Mouse (Mus musculus) thymus, postnatal 10 days (tissue): ENCODE data around the gene Htr3b.
"Not testable (repeated sequence)": the region's sequence is repeated elsewhere in the genome, so short reads cannot be mapped to it uniquely, and the experiment has no call there.

Experiments used
- DNase-seq, 2 experiments: peaks; one replicate each; pipeline ENCODE4 v3.0.0; 2021; ENCODE audit warnings: low spot score in 2 of 2

The Htr3b gene

DNA sequence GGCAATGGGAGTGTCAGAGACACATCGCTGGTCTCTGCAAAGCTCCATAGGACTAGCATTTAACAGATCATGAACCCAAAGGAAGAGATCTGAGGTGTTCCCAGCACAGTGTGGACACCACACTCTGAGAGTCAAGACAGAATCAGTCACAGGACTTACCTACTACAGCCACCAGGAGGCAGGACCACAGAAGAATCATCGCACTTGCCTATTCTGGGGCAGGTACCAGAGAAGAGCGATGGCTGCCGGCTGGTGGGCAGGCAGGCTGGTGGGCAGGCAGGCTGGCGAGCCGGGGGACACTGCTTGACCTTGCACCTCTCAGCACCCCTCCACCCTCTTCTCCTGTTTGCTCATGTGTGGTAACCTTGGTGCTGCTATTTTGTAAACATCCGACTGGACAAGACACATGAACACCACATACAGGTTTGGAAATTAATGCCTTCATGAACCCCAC, at the start of gene Htr3b:
Htr3b (minus strand) TSS at position 404 of the 454 bp plus-strand sequence.
- no peak for DNase-seq

DNA sequence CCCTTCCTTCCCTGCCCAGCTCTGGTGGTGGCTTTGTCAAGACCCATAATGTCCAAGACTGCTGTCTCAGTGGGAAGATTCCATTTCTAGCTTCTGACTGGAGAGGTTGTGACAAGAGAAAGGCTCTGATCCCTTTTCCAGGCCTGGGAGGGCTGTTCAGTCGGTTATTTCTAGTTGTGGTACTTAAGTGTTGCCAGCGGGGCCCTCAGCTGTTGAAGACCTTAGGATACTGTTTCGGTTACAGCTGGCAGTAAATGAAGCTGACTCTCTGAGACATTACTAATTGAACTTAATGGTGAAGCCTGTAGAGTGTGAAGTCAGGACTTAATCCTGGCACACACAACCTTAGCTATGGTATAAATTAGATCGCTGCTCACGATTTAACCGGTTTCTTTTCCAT, 34.5 kb upstream of the Htr3b start:
- no peak for DNase-seq

DNA sequence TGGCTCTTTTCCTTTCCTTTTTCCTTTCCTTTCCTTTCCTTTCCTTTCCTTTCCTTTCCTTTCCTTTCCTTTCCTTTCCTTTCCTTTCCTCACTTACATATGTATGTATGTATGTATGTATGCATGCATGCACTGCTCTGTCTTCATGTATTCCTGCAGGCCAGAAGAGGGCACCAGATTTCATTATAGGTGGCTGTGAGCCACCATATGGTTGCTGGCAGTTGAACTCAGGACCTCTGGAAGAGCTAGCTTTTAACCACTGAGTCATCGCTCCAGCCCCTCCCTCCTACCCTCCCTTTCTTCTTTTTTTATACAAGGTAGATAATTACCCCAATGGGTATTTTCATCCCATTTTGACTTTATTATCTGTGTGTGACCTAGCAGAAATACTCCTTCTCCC, 30.9 kb upstream of the Htr3b start:
- DNase-seq, result no peak

DNA sequence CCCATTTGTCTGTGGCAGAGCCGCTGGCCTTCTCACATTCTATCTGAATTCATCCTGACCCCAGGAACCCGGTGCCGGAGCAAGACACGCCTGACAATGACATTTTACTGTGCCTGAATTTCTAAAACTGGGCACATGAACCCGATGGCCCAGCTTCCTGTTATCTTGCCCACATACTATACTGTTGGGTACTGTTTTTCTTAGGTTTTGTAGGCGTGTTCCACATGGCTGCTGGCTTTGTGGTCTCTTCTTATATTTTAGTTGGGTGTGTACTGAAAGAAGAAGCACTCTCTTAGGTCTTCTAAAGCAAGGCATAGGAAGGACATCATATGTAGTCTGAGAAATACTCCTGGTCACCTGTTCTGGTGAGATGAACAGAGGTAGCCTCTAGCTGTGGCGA, 30.0 kb upstream of the Htr3b start:
- no peak for DNase-seq

DNA sequence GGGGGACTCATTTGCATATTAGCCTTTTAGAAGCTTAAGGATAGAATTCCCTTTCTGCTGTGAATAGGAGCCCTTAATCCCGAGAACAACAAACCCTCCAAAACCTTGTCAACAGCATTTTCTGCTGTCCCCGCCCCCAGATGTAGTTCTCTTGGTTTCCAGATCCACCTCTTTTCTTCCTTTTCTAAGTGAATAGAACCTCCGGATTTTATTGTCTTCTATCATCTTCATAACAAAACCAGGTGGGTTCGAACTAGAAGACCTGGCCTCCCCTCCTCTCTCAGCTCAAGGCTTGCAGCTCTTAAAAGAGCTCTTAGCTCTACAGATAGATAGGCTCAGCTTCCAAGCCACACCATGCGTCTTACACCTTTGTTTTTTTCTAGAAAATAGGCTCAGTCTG, 26.9 kb upstream of the Htr3b start:
- DNase-seq, result no peak

DNA sequence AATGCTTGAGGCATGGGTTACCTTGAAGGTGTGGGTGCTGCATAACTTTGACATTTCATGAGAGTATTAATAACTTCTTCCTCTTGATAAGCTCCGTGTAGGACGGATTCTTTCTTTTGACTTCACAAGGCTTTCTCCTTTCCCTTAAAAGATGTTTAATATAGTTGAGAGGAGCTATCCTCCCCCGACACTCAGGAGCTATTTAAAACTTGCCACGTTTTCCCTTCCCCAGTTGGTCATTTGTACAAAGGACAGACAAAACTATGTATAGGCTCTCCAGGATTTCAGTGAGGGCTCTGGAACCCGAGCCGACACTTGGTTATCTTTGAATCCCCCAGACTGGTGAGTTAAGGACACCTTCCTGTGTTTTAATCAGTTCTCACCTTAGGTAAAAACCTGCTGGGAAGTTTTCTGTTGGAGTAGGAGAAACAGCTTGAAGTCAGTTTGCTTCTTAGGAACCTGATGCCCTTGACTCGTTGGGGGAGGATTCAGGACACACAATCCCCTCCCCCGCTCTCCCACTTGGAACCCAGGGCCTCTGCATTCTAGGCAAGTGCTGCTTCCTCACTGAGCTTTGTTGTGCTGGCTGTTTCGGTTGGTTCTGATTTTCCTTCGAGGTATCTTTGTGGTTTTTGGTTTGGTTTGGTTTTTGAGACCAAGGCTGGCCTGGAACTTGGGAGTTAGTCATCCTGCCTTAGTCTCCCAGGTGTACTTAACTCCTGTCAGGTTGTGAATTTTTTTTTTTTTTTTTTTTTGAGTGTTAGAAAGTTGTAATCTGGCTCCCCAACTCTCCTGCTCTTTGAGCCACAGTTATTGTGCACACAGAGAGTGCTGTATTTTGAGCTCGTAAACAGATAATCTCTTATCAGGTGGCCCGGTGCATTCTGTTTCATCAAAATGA, 22.7 kb upstream of the Htr3b start:
- no peak for DNase-seq

DNA sequence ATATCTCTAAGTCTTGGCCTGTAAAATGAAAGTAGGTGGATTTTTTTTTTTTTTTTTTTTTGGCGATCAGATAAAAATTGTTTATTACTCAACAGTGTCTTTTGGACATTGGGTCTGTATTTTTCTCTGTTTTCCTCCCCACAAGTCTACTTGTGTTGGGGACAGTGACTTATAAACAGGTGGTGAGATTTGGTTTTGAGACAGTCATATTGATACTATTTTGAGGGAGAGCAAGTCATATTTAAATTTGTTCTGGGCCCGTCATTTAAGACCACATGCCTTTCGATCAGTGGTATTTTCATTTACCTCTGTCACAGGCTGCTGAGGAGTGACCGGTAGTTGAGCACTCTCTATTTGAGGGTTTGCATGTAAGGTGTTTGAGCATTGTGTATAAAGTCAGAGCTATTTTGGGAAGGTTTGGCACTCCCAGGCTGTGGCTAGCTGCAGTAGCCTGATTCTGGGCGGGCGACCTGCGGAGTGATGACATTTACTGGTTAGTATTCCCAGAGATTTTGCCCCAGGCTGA, 21.9 kb upstream of the Htr3b start:
- DNase-seq, result no peak

DNA sequence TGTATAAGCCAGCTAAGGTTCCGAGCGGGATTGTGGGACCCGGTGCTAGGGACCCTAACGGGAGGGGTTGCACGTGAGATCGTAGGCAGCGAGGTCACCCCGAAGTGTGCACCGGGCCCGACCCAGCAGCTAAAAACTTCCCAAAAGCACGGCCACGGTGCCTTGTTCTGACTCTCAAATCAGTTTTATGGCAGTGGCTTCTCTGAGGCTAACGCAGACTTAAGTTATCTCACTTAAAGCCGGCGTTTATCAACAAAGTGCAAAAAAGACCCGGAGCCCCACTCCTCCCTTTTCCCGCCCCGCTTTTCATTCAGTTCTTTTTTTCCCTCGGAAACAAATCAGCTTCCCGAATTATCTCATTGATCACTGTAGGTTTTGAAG, 20.9 kb upstream of the Htr3b start:
- no peak for DNase-seq

DNA sequence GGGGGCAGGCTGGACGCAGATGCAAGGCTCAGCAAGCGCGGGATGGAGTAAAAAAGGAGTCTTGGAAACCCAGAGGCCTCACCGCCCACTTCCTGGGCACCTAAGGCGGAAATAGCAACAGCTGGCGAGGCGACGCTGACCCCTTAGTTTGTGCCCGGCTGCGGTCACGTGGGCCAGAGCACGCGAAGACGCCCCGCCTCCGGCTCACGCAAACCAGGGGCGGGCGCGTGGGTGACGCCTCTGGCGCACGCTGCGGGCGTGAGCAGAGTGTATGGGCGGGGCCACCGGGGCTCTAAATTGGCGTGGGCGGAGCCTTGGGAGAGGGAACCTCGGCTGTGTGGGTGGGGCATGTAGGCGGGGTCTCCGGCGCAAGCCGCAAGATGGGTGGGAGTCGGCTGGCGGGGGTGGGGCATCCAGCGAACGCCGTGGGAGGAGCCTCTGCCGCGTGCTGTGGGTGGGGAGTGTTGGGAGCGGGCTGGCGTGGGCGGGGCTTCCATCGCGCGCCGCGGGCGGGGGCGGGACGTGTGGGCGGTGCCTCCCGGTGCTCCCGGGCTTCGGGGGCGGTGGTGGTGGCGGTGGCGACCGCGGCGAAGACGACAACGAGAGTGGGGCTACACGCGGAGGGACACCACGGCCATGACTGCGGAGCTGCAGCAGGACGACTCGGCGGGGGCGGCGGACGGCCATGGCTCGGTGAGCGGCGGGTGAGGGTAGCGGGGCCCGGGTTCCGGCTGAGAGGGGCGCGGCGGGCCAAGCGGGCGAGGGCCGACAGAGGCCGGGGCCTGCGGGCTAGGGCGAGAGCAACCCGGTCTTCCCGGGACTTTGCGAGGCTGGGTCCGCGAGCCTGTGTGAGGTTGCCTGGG, 20.3 kb upstream of the Htr3b start, which contains the start of gene Usp28:
Usp28 (plus strand) TSS at position 531 of the 863 bp plus-strand sequence.
- peak; percentile 99 for DNase-seq

DNA sequence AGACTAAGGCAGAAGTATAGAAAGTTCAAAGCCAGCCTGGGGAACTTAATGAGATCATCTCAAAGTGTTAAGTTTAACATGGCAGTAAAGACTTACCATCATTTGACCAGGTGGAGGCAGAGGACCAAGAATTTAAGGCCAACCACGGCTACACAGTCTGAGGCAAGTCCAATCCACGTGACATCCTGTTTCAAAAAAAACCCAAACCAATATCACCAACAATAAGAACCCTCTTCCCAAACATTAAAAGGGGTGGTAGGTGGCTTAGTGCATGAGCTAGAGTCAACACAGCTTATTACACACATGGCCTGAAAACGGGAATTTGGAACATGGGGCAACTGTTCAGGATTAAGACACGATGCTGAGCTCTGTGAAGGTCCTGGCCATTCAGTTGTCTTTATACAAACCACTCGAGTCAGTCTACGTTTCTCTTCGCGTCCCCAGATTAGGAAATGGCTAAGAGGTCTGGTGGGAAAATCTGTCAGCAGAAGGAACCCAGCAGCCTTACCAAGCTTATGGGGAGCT, 19.6 kb upstream of the Htr3b start:
- peak in 1 of 2 experiments; percentile 5 for DNase-seq

DNA sequence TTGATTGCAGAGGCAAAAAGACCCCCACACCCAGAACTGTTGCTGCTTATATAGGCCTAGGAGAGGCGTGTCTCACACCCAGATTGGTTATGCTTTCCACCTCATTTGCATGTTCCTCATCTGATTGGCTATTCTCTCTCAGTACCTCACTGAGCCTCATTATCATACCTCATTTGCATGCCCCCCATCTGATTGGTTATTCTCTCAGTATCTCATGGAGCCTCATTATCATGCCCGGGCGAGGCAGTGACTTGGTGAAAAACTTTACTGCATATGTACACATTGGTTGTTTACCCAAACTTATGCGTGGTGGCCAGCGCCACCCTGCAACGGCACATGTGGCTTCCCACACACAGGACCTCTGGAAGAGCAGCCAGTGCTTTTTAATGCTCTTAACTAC, 19.0 kb upstream of the Htr3b start:
- DNase-seq, result not testable (repeated sequence)

DNA sequence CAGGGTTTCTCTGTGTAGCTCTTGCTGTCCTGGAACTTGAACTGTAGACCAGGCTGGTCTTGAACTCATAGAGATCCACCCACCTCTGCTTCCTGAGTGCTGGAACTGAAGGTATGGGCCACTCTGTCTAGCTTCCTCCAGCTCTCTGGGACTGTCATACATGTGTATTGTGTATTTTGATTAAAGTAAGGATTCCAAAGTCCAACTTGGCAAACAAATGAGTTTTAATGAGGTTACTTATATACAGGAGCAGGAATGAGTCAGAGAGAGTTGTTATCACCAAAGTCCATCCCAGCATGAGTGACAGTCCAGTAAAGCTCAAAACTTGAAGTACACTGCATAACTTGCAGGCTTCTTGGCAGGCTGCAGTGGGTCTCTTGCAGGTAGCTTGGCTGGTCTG, 17.0 kb upstream of the Htr3b start:
- DNase-seq, result no peak

DNA sequence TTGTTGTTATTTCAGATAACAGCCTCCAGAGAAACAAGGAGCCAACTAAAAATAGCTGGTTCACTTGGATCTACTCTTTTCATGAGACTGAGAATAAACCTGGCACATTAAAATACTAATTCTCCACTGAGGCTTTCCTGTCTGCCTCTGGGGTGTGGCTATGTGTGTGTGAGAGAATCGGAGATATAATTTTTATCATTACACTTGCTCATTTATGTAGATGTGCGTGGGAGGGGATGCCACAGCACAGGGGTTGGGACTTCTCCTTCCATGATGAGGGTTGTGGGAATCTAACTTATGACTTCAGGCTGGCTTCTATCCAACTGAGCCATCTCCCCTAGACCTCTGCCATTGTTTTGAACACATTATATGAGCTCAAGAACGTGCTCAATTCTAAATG, 16.0 kb upstream of the Htr3b start:
- no peak for DNase-seq

DNA sequence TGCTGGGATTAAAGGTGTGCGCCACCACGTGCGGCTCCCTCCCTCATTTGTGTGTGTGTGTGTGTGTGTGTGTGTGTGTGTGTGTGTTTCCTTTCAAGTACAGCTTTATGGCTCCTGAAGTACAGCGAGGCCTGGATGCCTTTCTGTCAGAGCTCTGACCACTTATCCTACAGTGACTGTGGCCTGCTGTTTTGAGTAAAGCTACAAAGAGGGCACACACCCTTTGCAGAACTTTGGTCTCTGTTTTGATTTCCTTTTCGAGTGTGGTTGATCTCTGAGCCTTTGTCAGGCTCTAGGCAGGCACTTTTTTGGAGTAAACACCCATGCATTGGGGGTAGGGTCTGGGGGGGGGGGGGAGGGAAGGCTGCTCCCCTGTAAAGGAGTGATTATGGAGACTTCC, 15.6 kb upstream of the Htr3b start:
- no peak for DNase-seq

DNA sequence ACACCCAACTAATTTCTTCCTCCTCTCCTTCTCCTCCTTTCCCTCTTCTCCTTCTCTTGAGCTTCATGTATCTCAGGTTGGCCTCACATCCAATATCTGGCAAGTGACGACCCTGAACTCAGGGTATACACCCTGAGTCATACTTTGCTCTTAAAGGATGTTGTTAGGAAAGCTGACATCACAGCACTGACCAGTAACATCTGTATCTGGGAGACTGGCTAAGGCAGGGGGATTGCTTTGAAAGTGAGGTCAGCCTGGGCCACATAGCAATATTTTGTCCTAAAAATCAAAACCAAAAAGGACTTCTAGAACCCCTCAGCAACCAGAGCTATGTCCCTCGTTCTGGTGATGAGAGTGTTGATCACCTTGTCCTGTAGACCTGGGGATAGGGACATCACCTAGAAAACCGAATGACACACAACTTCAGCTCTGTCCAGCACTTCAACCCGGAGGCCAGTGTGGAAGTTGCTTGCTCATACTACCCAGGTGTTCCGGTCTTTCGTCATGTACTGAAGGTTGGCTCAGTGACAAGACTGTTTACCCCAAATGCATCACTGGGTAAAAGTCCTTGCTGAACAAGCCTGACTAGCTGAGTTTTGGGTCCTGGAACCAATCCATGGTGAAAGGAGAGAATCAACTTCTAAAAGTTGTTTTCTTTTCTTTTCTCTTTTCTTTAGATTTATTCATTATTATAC, 12.0 kb upstream of the Htr3b start:
- no peak for DNase-seq

DNA sequence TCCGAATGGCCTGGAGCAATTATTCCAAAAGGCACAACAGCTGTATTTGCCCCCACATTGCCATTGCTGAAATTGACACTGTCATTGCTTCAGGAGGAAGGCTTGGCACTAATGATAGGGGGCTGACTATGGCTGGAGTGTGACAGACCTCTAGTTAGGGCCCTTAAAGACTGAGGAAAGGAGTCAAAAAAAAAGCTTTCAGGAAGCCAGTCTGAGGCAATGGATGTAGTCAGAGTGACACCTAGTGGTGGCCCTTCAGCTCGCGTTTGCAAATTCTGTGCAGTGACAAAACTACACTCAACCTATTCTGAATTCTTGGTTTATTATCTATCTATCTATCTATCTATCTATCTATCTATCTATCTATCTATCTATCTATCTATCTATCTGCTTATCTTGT, 7.7 kb upstream of the Htr3b start:
- DNase-seq, result peak in 1 of 2 experiments; percentile 41

DNA sequence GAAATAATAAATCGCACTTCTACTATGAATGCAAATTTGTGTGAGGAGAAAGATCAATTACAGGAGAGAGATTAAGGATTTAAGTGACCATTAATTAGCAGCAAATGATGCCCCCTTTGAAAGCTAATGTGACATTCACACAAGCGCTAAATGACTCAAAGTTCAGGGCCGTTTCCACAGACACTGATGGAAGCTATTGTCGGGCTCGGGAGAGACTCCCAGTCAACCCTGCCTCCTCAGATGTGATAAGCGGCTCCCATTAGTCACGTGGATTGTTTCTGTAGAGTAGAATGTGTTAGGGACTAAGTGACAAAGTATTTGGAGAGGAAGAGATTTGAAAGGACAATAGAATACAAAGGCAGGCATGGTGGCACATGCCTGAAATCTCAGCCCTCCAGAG, 2.7 kb downstream of the Htr3b start:
- no peak for DNase-seq

DNA sequence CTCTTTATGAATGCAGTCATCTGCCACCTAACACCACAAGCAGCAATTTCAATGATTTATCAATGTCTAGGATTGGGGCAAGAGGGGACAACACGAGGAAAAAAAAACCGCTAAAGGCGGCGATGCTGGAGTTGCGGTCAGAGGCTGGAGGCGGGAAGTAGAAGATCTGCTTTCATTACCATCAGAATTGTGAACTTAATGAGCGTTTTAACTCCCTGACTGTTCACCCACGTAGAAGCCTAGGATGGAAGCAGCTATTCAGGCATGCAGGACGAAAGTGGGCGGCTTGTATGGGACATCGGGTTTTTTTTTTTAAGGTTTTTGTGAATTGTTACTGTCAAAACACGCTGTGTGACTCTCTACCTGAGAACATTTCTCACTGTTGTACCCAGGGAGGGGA, 3.5 kb downstream of the Htr3b start:
- DNase-seq, result no peak

DNA sequence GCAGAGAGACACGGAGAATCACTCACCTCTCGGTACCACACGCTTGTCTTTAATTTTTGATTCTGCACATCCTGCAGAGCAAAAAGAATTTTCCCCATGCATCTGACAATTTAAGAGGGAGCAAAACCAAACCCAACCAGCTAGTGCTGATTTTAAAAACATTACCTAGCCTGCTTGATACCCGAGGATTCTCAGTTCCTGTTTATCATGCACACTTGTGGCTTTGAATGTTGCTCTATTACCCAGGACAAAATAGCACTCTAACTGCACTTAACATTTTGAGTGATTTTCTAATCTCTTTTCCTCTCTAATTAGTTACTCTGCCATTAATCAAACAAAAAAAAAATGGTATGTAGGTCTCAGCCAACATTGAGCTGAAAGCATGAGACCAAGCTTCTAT, 17.2 kb downstream of the Htr3b start:
- no peak for DNase-seq

DNA sequence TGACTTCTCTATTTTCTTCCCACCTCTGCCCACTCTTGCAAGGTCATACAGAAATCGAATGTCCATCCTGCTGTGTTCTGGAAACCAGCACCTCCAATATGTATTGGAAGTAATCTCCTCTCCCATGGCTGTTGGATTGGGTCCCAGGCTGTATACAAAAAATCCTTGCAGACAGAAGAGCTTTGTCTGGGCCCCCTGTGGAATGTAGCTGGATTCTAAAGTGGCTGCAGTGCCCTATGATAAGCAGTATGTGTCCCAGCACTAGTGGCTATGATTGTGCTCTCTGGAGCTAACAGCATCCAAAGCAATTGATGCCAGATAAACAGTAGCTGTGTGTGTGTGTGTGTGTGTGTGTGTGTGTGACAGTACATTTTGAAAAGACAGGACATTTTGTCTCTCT, 22.4 kb downstream of the Htr3b start:
- DNase-seq, result no peak

DNA sequence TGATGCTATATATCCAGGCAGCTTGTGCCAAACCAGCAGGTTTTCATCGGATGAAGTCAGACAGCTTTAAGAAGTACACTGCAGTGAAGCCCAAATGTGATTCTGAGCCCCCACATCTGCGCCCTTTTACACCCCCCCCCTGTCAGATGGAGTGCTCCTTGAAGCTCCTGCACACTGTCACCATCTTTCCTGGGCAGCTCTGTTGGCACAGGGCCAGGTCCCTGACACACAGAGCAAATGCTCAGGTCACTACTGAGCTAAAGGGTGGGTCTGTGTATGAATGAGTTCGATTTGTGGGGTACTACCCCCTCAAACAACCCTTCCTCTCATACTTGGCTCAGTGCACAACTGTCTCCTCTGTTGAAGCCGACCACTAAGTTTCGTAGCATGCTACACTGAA, 35.4 kb downstream of the Htr3b start:
- no peak for DNase-seq

DNA sequence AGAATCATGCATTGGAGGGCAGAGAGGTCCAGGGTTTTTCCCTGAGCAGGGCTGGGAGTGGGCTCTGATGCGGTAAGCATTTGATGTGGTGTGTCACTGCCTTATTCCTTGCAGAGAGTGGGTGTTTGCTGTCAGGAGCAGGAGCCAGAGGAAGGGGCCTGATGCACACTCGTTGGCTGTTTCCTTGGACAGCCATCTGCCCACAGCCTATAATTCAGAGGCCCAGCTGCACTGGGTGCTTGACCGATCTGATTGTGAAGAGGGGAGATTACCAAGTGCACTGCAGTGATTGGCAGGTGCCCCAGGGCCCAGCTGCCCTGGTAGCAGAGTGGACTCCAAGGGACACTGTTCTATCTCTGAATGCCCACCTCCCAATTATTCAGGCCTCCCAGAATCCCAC, 36.0 kb downstream of the Htr3b start:
- no peak for DNase-seq
